ENCODE assay signal across 8 mouse cellular contexts in genomic region chr7:44471880-44472557, GRCm38 (mm10). TPM values are rescaled to one million over a fixed set of nuclear protein-coding genes. Genes with fewer than 3 reads are reported as not detected.
A peak's percentile ranks its signal among the peaks of the same experiment; 100 is the strongest.
DNase-seq lines count a peak whose midpoint lies in the region; ATAC-seq and TF ChIP-seq lines count a peak whose summit lies in the region.

No protein-coding gene starts in this region.

- 12% methylated on average over 6 of the region's 6 CpGs for WGBS in heart, postnatal 0 days

- TF ChIP-seq POLR2A in myocyte (IDR thresholded peaks at IDR 0.05; ENCODE audit: insufficient read length, low read depth) = no peak

- peak; percentile 98 for TF ChIP-seq EP300 in heart, postnatal 0 days (IDR thresholded peaks at IDR 0.05; ENCODE audit: low read depth)

- peak overlapping the region; percentile 35; the same call in 1 of the 2 replicates for H3K9ac ChIP-seq in heart, postnatal 0 days (replicated peaks; ENCODE audit: low read depth, low read length)

- no peak overlapping the region for H3ac ChIP-seq in myocyte (ENCODE audit: control insufficient read depth, insufficient read length)

- no peak overlapping the region for H3K4me3 ChIP-seq in heart, postnatal 0 days (ENCODE audit: low read depth, low read length)
- H3K4me3 ChIP-seq in myocyte = no peak overlapping the region

- no peak for TF ChIP-seq CTCF in heart, postnatal 0 days (IDR thresholded peaks at IDR 0.05; ENCODE audit: low read depth)

- H3K36me3 ChIP-seq in heart, postnatal 0 days (replicated peaks; ENCODE audit: control insufficient read depth, insufficient read depth, low read length) = no peaks in the 10 kb centered on the region
- no peaks in the 10 kb centered on the region for H3K36me3 ChIP-seq in myocyte (ENCODE audit: control insufficient read depth, insufficient read depth)

- no peaks in the 10 kb centered on the region for H3K27me3 ChIP-seq in heart, postnatal 0 days (ENCODE audit: control insufficient read depth, insufficient read depth, low read length)
- H3K27me3 ChIP-seq in myocyte (ENCODE audit: control insufficient read depth, insufficient read depth, insufficient read length) = no peaks in the 10 kb centered on the region

- ATAC-seq in cerebellum, adult (ENCODE audit: insufficient number of reproducible peaks, low FRiP score, low TSS enrichment) = no peak
- peak; percentile 68 for ATAC-seq in heart, postnatal 0 days (ENCODE audit: insufficient read depth, low read depth)
- ATAC-seq in granulocyte monocyte progenitor cell, adult 5-6 weeks (replicated peaks; ENCODE audit: poor library complexity, severe bottlenecking) = no peak

- no peaks in the 10 kb centered on the region for H3K9me3 ChIP-seq in heart, postnatal 0 days (replicated peaks; ENCODE audit: control insufficient read depth, low read length)

- H3K4me1 ChIP-seq in heart, postnatal 0 days (ENCODE audit: control insufficient read depth, insufficient read depth) = peaks cover 50% of the 10 kb centered on the region

- peak; percentile 26 to 30 for DNase-seq in cerebellum, adult 18-20 months
- peak; percentile 33 for DNase-seq in retina, postnatal 1 day
- DNase-seq in retina, embryonic 14.5 days (ENCODE audit: low spot score) = no peak
- DNase-seq in heart, postnatal 0 days (ENCODE audit: low spot score) = peak; percentile 96
- DNase-seq in spleen, postnatal 10 days (ENCODE audit: low spot score in 2 of 2) = no peak

- no peaks in the 10 kb centered on the region for H3K79me2 ChIP-seq in myocyte (ENCODE audit: control insufficient read depth, insufficient read depth)

- peak overlapping the region; percentile 99 for H3K27ac ChIP-seq in heart, postnatal 0 days (ENCODE audit: low read depth)

- peak overlapping the region; percentile 55 for H3K4me2 ChIP-seq in heart, postnatal 0 days (ENCODE audit: low read depth, low read length)
- H3K4me2 ChIP-seq in myocyte (ENCODE audit: low read depth) = no peak overlapping the region

TF ChIP-seq in myocyte, 11 proteins besides CTCF, POLR2A, EP300 and RAD21:
- peak in 1 of 3 experiments; percentile 51 for TF ChIP-seq MYOG (IDR thresholded peaks at IDR 0.05; ENCODE audit: control insufficient read depth in 1 of 3, insufficient read depth in 1 of 3, insufficient read length in 2 of 3, low read depth in 2 of 3)
- TF ChIP-seq CEBPB (IDR thresholded peaks at IDR 0.05; ENCODE audit: insufficient read depth, poor library complexity, severe bottlenecking) = no peak
- TF ChIP-seq MYOD1 (IDR thresholded peaks at IDR 0.05; ENCODE audit: control insufficient read depth in 1 of 3, insufficient read length in 2 of 3, low read depth in 2 of 3) = peak in 1 of 3 experiments; percentile 68
- no peak for TF ChIP-seq REST (IDR thresholded peaks at IDR 0.05; ENCODE audit: insufficient read depth, insufficient read length)
- TF ChIP-seq E2F4 (IDR thresholded peaks at IDR 0.05; ENCODE audit: insufficient read depth) = no peak
- peak; percentile 82 for TF ChIP-seq POLR2AphosphoS2 (IDR thresholded peaks at IDR 0.05; ENCODE audit: insufficient read length, low read depth)

RNA-seq across cellular contexts. Expression of gene Josd2, which starts 4.2 kb away (rescaled TPM):
- total RNA-seq in heart, postnatal 0 days (2014; rRNA removed; ENCODE audit: low replicate concordance) = 123 and 143 TPM in 2 replicates
- polyA plus RNA-seq in heart, postnatal 0 days (2015; fragmentation: Nextera tagmentation; extraction: Ambion mirVana) = 91.2 and 105 TPM in 2 replicates
- 233 TPM for polyA plus RNA-seq in myocyte (2012; fragmentation: generic; extraction: Trizol)
- total RNA-seq in granulocyte monocyte progenitor cell, adult 5-6 weeks (2014; fragmentation: Nextera tagmentation) = 26.4 and 62.3 TPM in 2 replicates
- 15.9 and 31.2 TPM in 2 replicates for total RNA-seq in granulocyte monocyte progenitor cell, adult 5-6 weeks (2017)

RNA-seq across cellular contexts. Expression of gene Aspdh, which starts 6.8 kb away (rescaled TPM):
- total RNA-seq in heart, postnatal 0 days (2014; rRNA removed; ENCODE audit: low replicate concordance) = 7.5 TPM in 1 of 2 replicates, not detected in the other
- polyA plus RNA-seq in heart, postnatal 0 days (2015; fragmentation: Nextera tagmentation; extraction: Ambion mirVana) = 0.40 and 0.86 TPM in 2 replicates
- polyA plus RNA-seq in myocyte (2012; fragmentation: generic; extraction: Trizol) = not detected
- not detected in 2 replicates for total RNA-seq in granulocyte monocyte progenitor cell, adult 5-6 weeks (2014; fragmentation: Nextera tagmentation)
- not detected in 2 replicates for total RNA-seq in granulocyte monocyte progenitor cell, adult 5-6 weeks (2017)

RNA-seq across cellular contexts. Expression of gene Emc10, which starts 24.3 kb away (rescaled TPM):
- 206 and 212 TPM in 2 replicates for total RNA-seq in heart, postnatal 0 days (2014; rRNA removed; ENCODE audit: low replicate concordance)
- 67.0 and 73.2 TPM in 2 replicates for polyA plus RNA-seq in heart, postnatal 0 days (2015; fragmentation: Nextera tagmentation; extraction: Ambion mirVana)
- polyA plus RNA-seq in myocyte (2012; fragmentation: generic; extraction: Trizol) = 98.2 TPM
- 63.1 and 126 TPM in 2 replicates for total RNA-seq in granulocyte monocyte progenitor cell, adult 5-6 weeks (2014; fragmentation: Nextera tagmentation)
- 33.7 and 42.0 TPM in 2 replicates for total RNA-seq in granulocyte monocyte progenitor cell, adult 5-6 weeks (2017)

RNA-seq across cellular contexts. Expression of gene Fam71e1, which starts 24.4 kb away (rescaled TPM):
- 3.2 and 4.3 TPM in 2 replicates for total RNA-seq in heart, postnatal 0 days (2014; rRNA removed; ENCODE audit: low replicate concordance)
- polyA plus RNA-seq in heart, postnatal 0 days (2015; fragmentation: Nextera tagmentation; extraction: Ambion mirVana) = 11.4 and 12.5 TPM in 2 replicates
- 1.7 TPM for polyA plus RNA-seq in myocyte (2012; fragmentation: generic; extraction: Trizol)
- 12.3 TPM in 1 of 2 replicates, not detected in the other for total RNA-seq in granulocyte monocyte progenitor cell, adult 5-6 weeks (2014; fragmentation: Nextera tagmentation)
- 0.67 and 3.0 TPM in 2 replicates for total RNA-seq in granulocyte monocyte progenitor cell, adult 5-6 weeks (2017)

RNA-seq across cellular contexts. Expression of gene Lrrc4b, which starts 43.2 kb away (rescaled TPM):
- 55.6 and 89.5 TPM in 2 replicates for total RNA-seq in heart, postnatal 0 days (2014; rRNA removed; ENCODE audit: low replicate concordance)
- 2.8 TPM in 2 replicates for polyA plus RNA-seq in heart, postnatal 0 days (2015; fragmentation: Nextera tagmentation; extraction: Ambion mirVana)
- not detected for polyA plus RNA-seq in myocyte (2012; fragmentation: generic; extraction: Trizol)
- not detected in 2 replicates for total RNA-seq in granulocyte monocyte progenitor cell, adult 5-6 weeks (2014; fragmentation: Nextera tagmentation)
- not detected in 2 replicates for total RNA-seq in granulocyte monocyte progenitor cell, adult 5-6 weeks (2017)

Comparison
In these comparisons a context has a peak if more than half of its experiments do, and no peak if none do; other contexts are left out.
1. DNase-seq: peak in cerebellum, adult 18-20 months (2 of 2), retina, postnatal 1 day (single experiment) and heart, postnatal 0 days (single experiment); none in retina, embryonic 14.5 days (single experiment) and spleen, postnatal 10 days (0 of 2).